Mouse (Mus musculus) C2C12 (cell line): ENCODE measurements at regions not wholly inside any gene's neighbourhood (a gene's known extent, or its start where the extent isn't known, plus 50 kb on each side); places are given as distances from the start of the nearest gene placed in this dataset.

Experiments
- H3K27me3 ChIP-seq: one replicate; pipeline ENCODE4 v1.6.1; 2011; ENCODE audit not compliant: control insufficient read depth, insufficient read depth, insufficient read length
- H3K36me3 ChIP-seq: one replicate; pipeline ENCODE4 v1.6.1; 2011; ENCODE audit not compliant: control insufficient read depth, insufficient read depth
- H3K4me3 ChIP-seq: one replicate; pipeline ENCODE4 v1.5.1; 2011; ENCODE audit warnings: mild to moderate bottlenecking, control low read depth; ENCODE audit not compliant: poor library complexity, insufficient read depth, severe bottlenecking
- H3K79me2 ChIP-seq: one replicate; pipeline ENCODE4 v1.6.1; 2011; ENCODE audit not compliant: control insufficient read depth, insufficient read depth
- H3K79me3 ChIP-seq: one replicate; pipeline ENCODE4 v1.6.1; 2011; ENCODE audit warnings: low read depth, control low read depth
- H3ac ChIP-seq: one replicate; pipeline ENCODE3; 2011; ENCODE audit warnings: low read depth; ENCODE audit not compliant: control insufficient read depth, insufficient read length
- CEBPB ChIP-seq: IDR thresholded peaks from one replicate; pipeline ENCODE4 v1.6.1; 2011; ENCODE audit warnings: low read depth, mild to moderate bottlenecking, control low read depth, moderate library complexity
- CTCF ChIP-seq: IDR thresholded peaks from one replicate; pipeline ENCODE4 v1.5.1; 2011; ENCODE audit not compliant: control insufficient read depth, insufficient read depth, insufficient read length
- FOSL1 ChIP-seq: IDR thresholded peaks from one replicate; pipeline ENCODE4 v1.8.0; 2011; ENCODE audit warnings: mild to moderate bottlenecking, low read length; ENCODE audit not compliant: poor library complexity, insufficient read depth, severe bottlenecking
- MAX ChIP-seq: IDR thresholded peaks from one replicate; pipeline ENCODE4 v1.6.1; 2011; ENCODE audit warnings: mild to moderate bottlenecking, control low read depth
- MYOD1 ChIP-seq: IDR thresholded peaks from one replicate; pipeline ENCODE4 v1.6.1; 2011; ENCODE audit warnings: low read depth; ENCODE audit not compliant: control insufficient read depth, insufficient read length
- MYOG ChIP-seq: IDR thresholded peaks from one replicate; pipeline ENCODE4 v1.6.1; 2011; ENCODE audit not compliant: control insufficient read depth, insufficient read length; ENCODE audit errors: extremely low read depth
- USF1 ChIP-seq: IDR thresholded peaks from one replicate; pipeline ENCODE4 v1.6.1; 2011; ENCODE audit warnings: low read depth, mild to moderate bottlenecking, control low read depth, moderate library complexity

DNA sequence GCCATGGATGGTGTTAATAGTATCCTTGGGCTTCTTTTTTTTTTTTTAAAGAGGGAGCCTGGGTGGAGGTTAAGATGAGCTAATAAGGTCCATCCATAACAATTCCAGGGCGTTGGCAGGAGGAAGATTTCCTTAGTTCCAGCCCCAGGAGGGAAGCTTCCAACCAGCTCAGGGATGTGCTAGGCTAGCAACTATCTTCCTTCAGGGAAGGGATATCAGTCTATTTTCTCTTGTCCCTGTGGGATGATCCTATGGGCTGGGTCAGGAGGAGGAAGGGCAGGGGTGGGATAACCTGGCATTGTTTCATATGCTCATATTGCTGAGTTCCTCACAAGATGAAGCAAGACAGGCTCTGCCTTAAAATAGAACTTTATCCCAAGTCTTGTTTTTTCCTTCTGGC lies 98.0 kb upstream of the Foxa2 start:
- Histone ChIP-seq H3ac (no peak overlapping the region), H3K79me2 (no peaks in the 10 kb centered on the region), H3K79me3 (no peaks in the 10 kb centered on the region), H3K4me3 (no peak overlapping the region), H3K27me3 (no peaks in the 10 kb centered on the region), H3K36me3 (no peaks in the 10 kb centered on the region)
- TF ChIP-seq USF1 (no peak), MAX (no peak), MYOG (no peak), MYOD1 (no peak), FOSL1 (no peak), CEBPB (no peak), CTCF (no peak)

DNA sequence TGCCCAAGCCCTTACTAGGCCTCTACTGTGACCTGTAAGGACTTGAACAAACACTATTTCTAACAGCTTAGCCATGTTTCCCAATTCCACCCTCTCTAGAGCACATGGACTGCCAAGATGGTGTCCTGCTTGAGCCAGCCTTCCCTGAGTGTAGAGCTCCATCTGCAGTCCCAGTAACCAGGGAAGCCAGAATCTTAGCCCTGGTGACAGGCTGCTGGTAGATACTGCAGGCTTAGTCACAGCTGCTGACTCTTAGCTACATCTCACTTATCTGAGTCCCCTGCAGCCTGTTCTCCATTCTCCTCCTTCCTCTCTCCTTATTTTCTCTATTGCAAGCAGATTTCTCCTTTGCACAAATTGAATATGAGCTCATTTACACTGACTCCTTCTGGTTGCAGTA lies 101.5 kb upstream of the Foxa2 start:
- Histone ChIP-seq H3ac (no peak overlapping the region), H3K79me3 (no peaks in the 10 kb centered on the region), H3K27me3 (no peaks in the 10 kb centered on the region), H3K36me3 (no peaks in the 10 kb centered on the region), H3K4me3 (no peak overlapping the region), H3K79me2 (no peaks in the 10 kb centered on the region)
- no peak for TF ChIP-seq FOSL1
- TF ChIP-seq MAX = no peak
- no peak for TF ChIP-seq USF1
- no peak for TF ChIP-seq MYOD1
- TF ChIP-seq MYOG = no peak
- TF ChIP-seq CEBPB = no peak
- TF ChIP-seq CTCF = no peak

DNA sequence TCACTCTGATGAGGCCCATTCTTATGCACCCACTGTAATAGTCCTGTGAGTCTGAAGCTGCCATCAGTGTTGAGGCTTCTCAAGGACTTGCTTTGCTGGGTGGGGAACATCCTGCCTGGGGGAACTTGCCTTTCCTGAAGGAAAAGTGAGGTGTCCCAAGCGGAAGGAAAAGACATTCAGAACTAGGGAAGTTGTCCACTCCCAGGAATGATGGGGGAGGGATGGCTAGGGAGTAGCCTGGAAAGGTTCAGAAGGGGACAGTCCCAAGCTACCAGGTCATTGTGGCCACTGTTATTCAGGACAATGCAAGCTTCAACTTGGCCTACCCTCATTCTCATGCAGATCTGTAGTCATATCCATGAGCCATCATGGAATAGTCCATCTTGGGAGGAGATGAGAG lies 102.7 kb upstream of the Foxa2 start:
- Histone ChIP-seq H3K4me3 (no peak overlapping the region), H3K79me2 (no peaks in the 10 kb centered on the region), H3ac (no peak overlapping the region), H3K36me3 (no peaks in the 10 kb centered on the region), H3K79me3 (no peaks in the 10 kb centered on the region), H3K27me3 (no peaks in the 10 kb centered on the region)
- TF ChIP-seq MAX (no peak), CTCF (no peak), MYOD1 (no peak), USF1 (no peak), MYOG (no peak), CEBPB (no peak), FOSL1 (no peak)

DNA sequence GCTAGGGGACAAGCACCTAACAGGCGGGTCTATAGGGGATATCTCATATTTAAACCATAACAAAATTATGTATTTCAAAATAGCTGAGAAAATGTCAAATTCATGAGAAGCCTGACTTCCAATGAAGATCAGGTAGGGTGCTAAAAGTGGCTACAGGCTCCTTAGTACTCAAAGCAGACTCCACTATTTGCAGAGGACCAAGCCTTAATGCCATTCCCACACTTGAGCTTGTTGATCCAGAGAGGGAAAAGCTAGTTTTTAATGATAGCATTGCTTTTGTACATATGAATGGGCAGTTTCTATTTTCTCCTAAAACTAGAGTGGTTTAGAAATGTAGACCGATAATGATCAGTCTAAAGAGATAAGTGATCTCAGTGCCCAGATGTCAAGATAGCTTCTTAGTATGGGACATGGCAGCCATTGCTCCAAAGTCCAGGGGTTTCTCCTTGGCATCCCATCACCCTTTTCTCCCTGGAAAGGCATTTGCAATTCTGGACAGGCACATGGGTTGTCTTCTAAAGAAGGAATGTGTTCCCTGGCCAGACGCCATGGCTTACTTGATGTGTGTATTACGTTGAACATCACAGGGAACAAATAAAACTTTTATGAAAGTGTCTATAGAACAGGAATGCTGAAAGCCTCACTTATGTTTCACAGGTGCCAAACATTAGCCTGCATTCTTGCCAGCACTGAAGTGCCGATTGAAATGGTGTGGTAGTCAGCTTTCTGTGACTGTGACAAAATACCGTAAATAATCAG lies 106.9 kb upstream of the Foxa2 start:
- Histone ChIP-seq H3K79me2 (no peaks in the 10 kb centered on the region), H3K79me3 (no peaks in the 10 kb centered on the region), H3K4me3 (no peak overlapping the region), H3ac (no peak overlapping the region), H3K27me3 (no peaks in the 10 kb centered on the region), H3K36me3 (no peaks in the 10 kb centered on the region)
- no peak for TF ChIP-seq MAX
- TF ChIP-seq MYOG = no peak
- TF ChIP-seq CEBPB = no peak

DNA sequence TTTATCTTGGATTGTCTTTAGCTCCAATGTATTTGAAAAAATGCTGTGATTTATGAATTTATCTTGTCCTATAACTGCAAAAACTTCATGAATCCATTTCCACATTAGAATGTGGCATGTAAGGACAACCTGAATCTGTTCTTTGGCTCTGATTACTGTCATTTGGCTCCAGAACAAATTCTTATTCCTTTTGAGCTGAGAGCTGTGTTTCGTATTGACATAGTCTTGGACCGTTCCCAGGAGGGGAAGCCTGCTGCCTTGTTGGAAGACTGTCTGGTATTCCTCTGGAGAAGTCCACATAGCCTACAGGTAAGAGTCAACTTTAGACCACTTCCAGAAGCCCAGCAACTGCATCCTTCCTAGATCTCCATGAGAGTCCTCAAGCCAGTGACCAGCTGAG lies 109.4 kb upstream of the Foxa2 start:
- no peaks in the 10 kb centered on the region for H3K27me3 ChIP-seq
- no peaks in the 10 kb centered on the region for H3K79me2 ChIP-seq
- TF ChIP-seq CEBPB (no peak), USF1 (no peak), MYOG (no peak), CTCF (no peak), MAX (no peak), FOSL1 (no peak), MYOD1 (no peak)
- no peaks in the 10 kb centered on the region for H3K36me3 ChIP-seq
- no peaks in the 10 kb centered on the region for H3K79me3 ChIP-seq
- no peak overlapping the region for H3K4me3 ChIP-seq
- no peak overlapping the region for H3ac ChIP-seq

DNA sequence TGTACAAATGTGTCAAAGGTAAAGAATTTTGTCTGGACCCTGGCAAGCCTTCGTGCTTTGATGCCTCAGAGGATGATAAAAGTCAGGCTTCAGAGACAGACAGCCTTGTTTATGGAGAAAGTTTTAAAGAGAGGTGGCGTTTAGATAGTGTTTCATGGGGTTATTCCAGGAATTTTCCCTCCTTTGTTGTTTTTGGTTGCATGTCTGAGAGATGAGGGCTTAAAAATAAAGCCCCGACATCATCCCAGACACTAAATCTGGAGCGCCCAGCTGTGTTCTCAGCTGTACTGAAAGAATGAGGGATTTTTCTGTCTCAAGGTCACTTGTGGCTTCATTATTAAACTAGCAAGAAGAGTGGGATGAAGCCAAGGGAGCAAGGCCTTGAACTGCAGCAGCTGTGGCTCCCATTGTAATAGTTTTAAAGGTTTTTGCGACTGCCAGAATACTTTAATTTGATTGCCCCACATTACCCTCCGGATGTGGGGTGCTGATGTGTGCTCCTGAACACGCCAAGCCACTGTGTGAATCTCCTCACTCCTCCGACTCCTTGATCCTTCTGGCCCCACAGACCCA lies 112.3 kb upstream of the Foxa2 start:
- H3K4me3 ChIP-seq = no peak overlapping the region
- no peaks in the 10 kb centered on the region for H3K79me3 ChIP-seq
- TF ChIP-seq MYOG = no peak
- TF ChIP-seq MAX = no peak
- no peak for TF ChIP-seq FOSL1
- no peak for TF ChIP-seq CTCF
- no peak for TF ChIP-seq MYOD1
- no peak for TF ChIP-seq CEBPB
- TF ChIP-seq USF1 = no peak
- no peaks in the 10 kb centered on the region for H3K36me3 ChIP-seq
- no peaks in the 10 kb centered on the region for H3K79me2 ChIP-seq
- no peaks in the 10 kb centered on the region for H3K27me3 ChIP-seq
- H3ac ChIP-seq = no peak overlapping the region
